8 mouse cellular contexts compared by ENCODE assay signal in the genomic region with DNA sequence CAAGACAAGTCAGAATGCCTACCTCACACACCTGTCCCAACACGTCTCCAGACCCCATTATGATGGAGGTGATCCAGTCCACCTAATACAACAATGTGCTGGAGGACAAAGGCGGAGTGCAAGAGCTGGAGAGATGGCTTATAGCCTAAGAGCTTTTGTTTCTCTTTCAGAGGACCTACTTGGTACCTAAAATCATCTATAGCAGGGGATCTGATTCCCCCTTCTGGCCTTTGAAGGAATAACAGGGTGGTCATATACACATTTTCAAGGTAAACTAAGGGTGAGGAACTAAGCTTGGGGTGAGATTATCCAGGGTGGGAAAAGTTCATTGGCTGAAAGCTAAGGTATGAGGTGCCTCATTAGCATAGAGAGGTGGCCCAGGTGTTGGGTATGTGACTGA. TPM values are rescaled to one million over a fixed set of nuclear protein-coding genes. Genes with fewer than 3 reads are reported as not detected.
A peak's percentile ranks its signal among the peaks of the same experiment; 100 is the strongest.
DNase-seq lines count a peak whose midpoint lies in the region.

No protein-coding gene starts in this region.

- WGBS in embryonic facial prominence, embryonic 10.5 days: 58% methylated on average over 2 of the region's 2 CpGs
- WGBS in limb, embryonic 10.5 days: 61% methylated on average over 2 of the region's 2 CpGs

- H3K4me3 ChIP-seq in embryonic facial prominence, embryonic 10.5 days: no peak overlapping the region
- no peak overlapping the region for H3K4me3 ChIP-seq in limb, embryonic 10.5 days

- DNase-seq in layer of hippocampus, adult 11-12 months (ENCODE audit: low spot score): peak; percentile 67
- DNase-seq in layer of hippocampus, adult 8-10 months (ENCODE audit: low spot score in 2 of 2): no peak
- DNase-seq in NIH3T3 (ENCODE audit: low read depth): peak; percentile 74
- peak; percentile 40 for DNase-seq in embryonic facial prominence, embryonic 10.5 days (ENCODE audit: low spot score)
- DNase-seq in limb, embryonic 10.5 days (ENCODE audit: low spot score): peak; percentile 39
- DNase-seq in retina, postnatal 1 day: peak; percentile 71
- no peak for DNase-seq in T-cell, adult 2 months (ENCODE audit: low spot score)
- no peak for DNase-seq in frontal cortex, postnatal 25 days (ENCODE audit: low spot score in 2 of 2)

- H3K9me3 ChIP-seq in embryonic facial prominence, embryonic 10.5 days: no peaks in the 10 kb centered on the region
- H3K9me3 ChIP-seq in limb, embryonic 10.5 days (replicated peaks): no peaks in the 10 kb centered on the region

- peak overlapping the region; percentile 72 for H3K27ac ChIP-seq in embryonic facial prominence, embryonic 10.5 days (replicated peaks)
- H3K27ac ChIP-seq in limb, embryonic 10.5 days: peak overlapping the region; percentile 42; the same call in 1 of the 2 replicates

- H3K27me3 ChIP-seq in embryonic facial prominence, embryonic 10.5 days (replicated peaks; ENCODE audit: low read depth, poor library complexity, severe bottlenecking): no peaks in the 10 kb centered on the region
- H3K27me3 ChIP-seq in limb, embryonic 10.5 days (ENCODE audit: low read depth, poor library complexity, severe bottlenecking): no peaks in the 10 kb centered on the region

- H3K36me3 ChIP-seq in embryonic facial prominence, embryonic 10.5 days (replicated peaks): no peaks in the 10 kb centered on the region
- no peaks in the 10 kb centered on the region for H3K36me3 ChIP-seq in limb, embryonic 10.5 days

- peaks cover 4% of the 10 kb centered on the region; the same call in 1 of the 2 replicates for H3K4me1 ChIP-seq in embryonic facial prominence, embryonic 10.5 days
- H3K4me1 ChIP-seq in limb, embryonic 10.5 days: peaks cover 9% of the 10 kb centered on the region; the same call in 1 of the 2 replicates

RNA-seq across cellular contexts. Expression of a gene that starts 19.4 kb away (rescaled TPM):
- not detected for total RNA-seq in layer of hippocampus, adult 8-10 months (2022)
- not detected in 2 replicates for polyA plus RNA-seq in embryonic facial prominence, embryonic 10.5 days (2016; fragmentation: Nextera tagmentation; extraction: Ambion mirVana)
- polyA plus RNA-seq in limb, embryonic 10.5 days (2016; fragmentation: Nextera tagmentation; extraction: Ambion mirVana): not detected in 2 replicates

RNA-seq across cellular contexts. Expression of a gene that starts 27.9 kb away (rescaled TPM):
- total RNA-seq in layer of hippocampus, adult 8-10 months (2022): 10 to 100 TPM; 52.5 to 67.9 (median 57.9) TPM
- 21.1 and 23.5 TPM in 2 replicates for polyA plus RNA-seq in embryonic facial prominence, embryonic 10.5 days (2016; fragmentation: Nextera tagmentation; extraction: Ambion mirVana)
- 23.7 and 32.6 TPM in 2 replicates for polyA plus RNA-seq in limb, embryonic 10.5 days (2016; fragmentation: Nextera tagmentation; extraction: Ambion mirVana)

Comparison
In these comparisons a context has a peak if more than half of its experiments do, and no peak if none do; other contexts are left out.
1. DNase-seq: peak in layer of hippocampus, adult 11-12 months (single experiment), NIH3T3 (single experiment), embryonic facial prominence, embryonic 10.5 days (single experiment), limb, embryonic 10.5 days (single experiment) and retina, postnatal 1 day (single experiment); none in layer of hippocampus, adult 8-10 months (0 of 2), T-cell, adult 2 months (single experiment) and frontal cortex, postnatal 25 days (0 of 2).